Mouse (Mus musculus): ENCODE measurements around the gene Gm17617. TPM values are rescaled to one million over a fixed set of nuclear protein-coding genes. Genes with fewer than 3 reads are reported as not detected.
"Not testable (repeated sequence)": the region's sequence is repeated elsewhere in the genome, so short reads cannot be mapped to it uniquely, and the experiment has no call there.

Gm17617 gene
- polyA plus RNA-seq, 1 experiment from 2014 or later, result not detected

GRCm38 (mm10) chr13:55099726-55100478 lies 33.4 kb downstream of the Gm17617 start, which contains the start of gene Uimc1:
Uimc1 (minus strand) TSS chr13:55100300.
- H3K4me1 ChIP-seq (ENCODE audit: control insufficient read depth, insufficient read depth, low read length), result no peaks in the 10 kb centered on the region
- peak within 1 kb of the TSS; percentile 92 for H3K9ac ChIP-seq (replicated peaks; ENCODE audit: low read length)
- no peaks in the 10 kb centered on the region for H3K9me3 ChIP-seq (replicated peaks; ENCODE audit: control insufficient read depth, low read length)
- DNase-seq (ENCODE audit: low spot score), result peak; percentile 92
- H3K36me3 ChIP-seq (replicated peaks; ENCODE audit: control insufficient read depth, insufficient read depth, low read depth, low read length), result no peaks in the 10 kb centered on the region
- no peaks in the 10 kb centered on the region for H3K27me3 ChIP-seq (ENCODE audit: control insufficient read depth, insufficient read depth, low read length)
- H3K27ac ChIP-seq (replicated peaks; ENCODE audit: low read depth, low read length), result peak within 1 kb of the TSS; percentile 89
- peak; percentile 92 for ATAC-seq (replicated peaks; ENCODE audit: insufficient number of reproducible peaks, low FRiP score, low TSS enrichment, low read depth)
- WGBS, result under 1% methylated on average over 81 of the region's 81 CpGs
- H3K4me3 ChIP-seq (ENCODE audit: low read depth, low read length), result peak within 1 kb of the TSS; percentile 85
- peak within 1 kb of the TSS; percentile 63 for H3K4me2 ChIP-seq (ENCODE audit: low read depth, low read length)

GRCm38 (mm10) chr13:55099066-55099725 lies 34.2 kb downstream of the Gm17617 start:
- peak overlapping the region; percentile 63 for H3K4me2 ChIP-seq (ENCODE audit: low read depth, low read length)
- H3K36me3 ChIP-seq (replicated peaks; ENCODE audit: control insufficient read depth, insufficient read depth, low read depth, low read length), result no peaks in the 10 kb centered on the region
- H3K4me1 ChIP-seq (ENCODE audit: control insufficient read depth, insufficient read depth, low read length), result no peaks in the 10 kb centered on the region
- peak overlapping the region; percentile 89 for H3K27ac ChIP-seq (replicated peaks; ENCODE audit: low read depth, low read length)
- ATAC-seq (replicated peaks; ENCODE audit: insufficient number of reproducible peaks, low FRiP score, low TSS enrichment, low read depth), result no peak
- H3K27me3 ChIP-seq (ENCODE audit: control insufficient read depth, insufficient read depth, low read length), result no peaks in the 10 kb centered on the region
- WGBS, result 35% methylated on average over 20 of the region's 20 CpGs
- peak overlapping the region; percentile 92 for H3K9ac ChIP-seq (replicated peaks; ENCODE audit: low read length)
- peak overlapping the region; percentile 85 for H3K4me3 ChIP-seq (ENCODE audit: low read depth, low read length)
- DNase-seq (ENCODE audit: low spot score), result peak; percentile 41
- H3K9me3 ChIP-seq (replicated peaks; ENCODE audit: control insufficient read depth, low read length), result no peaks in the 10 kb centered on the region

GRCm38 (mm10) chr13:55097841-55098240 lies 35.5 kb downstream of the Gm17617 start:
- H3K36me3 ChIP-seq (replicated peaks; ENCODE audit: control insufficient read depth, insufficient read depth, low read depth, low read length); H3K9ac ChIP-seq (replicated peaks; ENCODE audit: low read length); DNase-seq (ENCODE audit: low spot score); H3K27me3 ChIP-seq (ENCODE audit: control insufficient read depth, insufficient read depth, low read length); H3K9me3 ChIP-seq (replicated peaks; ENCODE audit: control insufficient read depth, low read length); H3K4me2 ChIP-seq (ENCODE audit: low read depth, low read length); H3K4me1 ChIP-seq (ENCODE audit: control insufficient read depth, insufficient read depth, low read length); H3K27ac ChIP-seq (replicated peaks; ENCODE audit: low read depth, low read length); H3K4me3 ChIP-seq (ENCODE audit: low read depth, low read length); ATAC-seq (replicated peaks; ENCODE audit: insufficient number of reproducible peaks, low FRiP score, low TSS enrichment, low read depth): not testable (repeated sequence)
- 88% methylated on average over 3 of the region's 3 CpGs for WGBS

GRCm38 (mm10) chr13:55092588-55092987 lies 40.8 kb downstream of the Gm17617 start:
- Histone ChIP-seq H3K4me3 (ENCODE audit: low read depth, low read length) (no peak overlapping the region), H3K9ac (replicated peaks; ENCODE audit: low read length) (no peak overlapping the region), H3K9me3 (replicated peaks; ENCODE audit: control insufficient read depth, low read length) (no peaks in the 10 kb centered on the region), H3K4me2 (ENCODE audit: low read depth, low read length) (no peak overlapping the region), H3K27ac (replicated peaks; ENCODE audit: low read depth, low read length) (no peak overlapping the region), H3K36me3 (replicated peaks; ENCODE audit: control insufficient read depth, insufficient read depth, low read depth, low read length) (no peaks in the 10 kb centered on the region), H3K4me1 (ENCODE audit: control insufficient read depth, insufficient read depth, low read length) (no peaks in the 10 kb centered on the region), H3K27me3 (ENCODE audit: control insufficient read depth, insufficient read depth, low read length) (no peaks in the 10 kb centered on the region)
- no peak for DNase-seq (ENCODE audit: low spot score)
- no peak for ATAC-seq (replicated peaks; ENCODE audit: insufficient number of reproducible peaks, low FRiP score, low TSS enrichment, low read depth)
- WGBS, result 89% methylated on average over 4 of the region's 4 CpGs

Other genes starting within 250 kb of the Gm17617 start
- 1.0 and 1.5 TPM in 2 replicates for gene Unc5a, start 184.1 kb downstream of the Gm17617 start, polyA plus RNA-seq (2014; fragmentation: Nextera tagmentation; extraction: Ambion mirVana)
- 0.22 and 0.47 TPM in 2 replicates for gene Hk3, start 112.2 kb downstream of the Gm17617 start, polyA plus RNA-seq (2014; fragmentation: Nextera tagmentation; extraction: Ambion mirVana)
- gene Uimc1, start 33.2 kb downstream of the Gm17617 start, polyA plus RNA-seq (2014; fragmentation: Nextera tagmentation; extraction: Ambion mirVana), result 26.2 and 35.1 TPM in 2 replicates
- 19.0 and 19.6 TPM in 2 replicates for gene Zfp346, start 28.2 kb downstream of the Gm17617 start, polyA plus RNA-seq (2014; fragmentation: Nextera tagmentation; extraction: Ambion mirVana)
- 1.4 and 1.6 TPM in 2 replicates for gene Fgfr4, start 19.1 kb upstream of the Gm17617 start, polyA plus RNA-seq (2014; fragmentation: Nextera tagmentation; extraction: Ambion mirVana)
- gene Nsd1, start 76.2 kb upstream of the Gm17617 start, polyA plus RNA-seq (2014; fragmentation: Nextera tagmentation; extraction: Ambion mirVana), result 62.3 and 67.4 TPM in 2 replicates
- 405 and 441 TPM in 2 replicates for gene Prelid1, start 187.0 kb upstream of the Gm17617 start, polyA plus RNA-seq (2014; fragmentation: Nextera tagmentation; extraction: Ambion mirVana)
- gene Rab24, start 188.4 kb upstream of the Gm17617 start, polyA plus RNA-seq (2014; fragmentation: Nextera tagmentation; extraction: Ambion mirVana), result 84.8 and 104 TPM in 2 replicates
- 24.1 and 27.1 TPM in 2 replicates for gene Mxd3, start 196.3 kb upstream of the Gm17617 start, polyA plus RNA-seq (2014; fragmentation: Nextera tagmentation; extraction: Ambion mirVana)
- gene Lman2, start 229.2 kb upstream of the Gm17617 start, polyA plus RNA-seq (2014; fragmentation: Nextera tagmentation; extraction: Ambion mirVana), result 78.1 and 81.8 TPM in 2 replicates
- gene Rgs14, start 236.2 kb upstream of the Gm17617 start, polyA plus RNA-seq (2014; fragmentation: Nextera tagmentation; extraction: Ambion mirVana), result 0.53 and 0.56 TPM in 2 replicates